Mouse (Mus musculus) heart, embryonic 14.5 days (tissue): ENCODE data around the gene Mcur1. TPM values are rescaled to one million over a fixed set of nuclear protein-coding genes. Genes with fewer than 3 reads are reported as not detected.

Source experiments
- ATAC-seq: fragments of 200-750 bp; cut with Nextera tagmentation; 2 replicates; pipeline ENCODE4 v1.8.0; 2017; ENCODE audit warnings: low read depth, moderate TSS enrichment; ENCODE audit not compliant: insufficient number of reproducible peaks, insufficient read depth, low FRiP score
- H3K27ac ChIP-seq, 2 experiments: fragments of 200-500 bp in 1 of 2; fragments of 300-500 bp in 1 of 2; sonication (generic) in 1 of 2; replicated peaks in 1 of 2; 2 replicates each; pipeline ENCODE4 v1.5.1; 2012 to 2014; ENCODE audit warnings: low read depth in 2 of 2, low read length in 2 of 2, control low read depth in 1 of 2, mild to moderate bottlenecking in 1 of 2, mixed read lengths in 1 of 2; ENCODE audit not compliant: control insufficient read depth in 1 of 2, insufficient read depth in 1 of 2
- H3K27me3 ChIP-seq: fragments of 300-500 bp; sonication (generic); 2 replicates; pipeline ENCODE4 v1.6.1; 2014; ENCODE audit warnings: mild to moderate bottlenecking, low read length, control low read depth; ENCODE audit not compliant: control insufficient read depth, insufficient read depth
- H3K36me3 ChIP-seq: fragments of 300-500 bp; sonication (generic); 2 replicates; pipeline ENCODE4 v1.6.1; 2014; ENCODE audit warnings: mild to moderate bottlenecking, control low read depth, low read length, mixed read lengths; ENCODE audit not compliant: control insufficient read depth, insufficient read depth
- H3K4me1 ChIP-seq, 2 experiments: fragments of 200-500 bp in 1 of 2; fragments of 300-500 bp in 1 of 2; sonication (generic) in 1 of 2; 2 replicates each; pipeline ENCODE4 v1.6.1; 2012 to 2014; ENCODE audit warnings: low read length in 2 of 2, control low read depth in 1 of 2, mixed read lengths in 1 of 2; ENCODE audit not compliant: control insufficient read depth in 2 of 2, insufficient read depth in 2 of 2
- H3K4me2 ChIP-seq: fragments of 300-500 bp; sonication (generic); 2 replicates; pipeline ENCODE4 v1.6.1; 2014; ENCODE audit warnings: mild to moderate bottlenecking, low read length
- H3K4me3 ChIP-seq, 2 experiments: fragments of 200-500 bp in 1 of 2; fragments of 300-500 bp in 1 of 2; sonication (generic) in 1 of 2; 2 replicates each; pipeline ENCODE4 v1.5.1; 2012 to 2014; ENCODE audit warnings: low read length in 2 of 2, mild to moderate bottlenecking in 2 of 2, control low read depth in 1 of 2, low read depth in 1 of 2, moderate library complexity in 1 of 2; ENCODE audit not compliant: control insufficient read depth in 1 of 2, insufficient read depth in 1 of 2
- H3K9ac ChIP-seq: fragments of 300-500 bp; sonication (generic); 2 replicates; pipeline ENCODE4 v1.6.1; 2014; ENCODE audit warnings: mild to moderate bottlenecking, low read length
- H3K9me3 ChIP-seq: fragments of 300-500 bp; sonication (generic); 2 replicates; pipeline ENCODE4 v1.6.1; 2016; ENCODE audit warnings: low read length, control low read depth; ENCODE audit not compliant: control insufficient read depth
- WGBS: fragments of 180-500 bp; shearing (Covaris S2); extraction: QIAGEN DNeasy Blood & Tissue Kit; methylation state at CpG from one replicate; pipeline ENCODE4 v1.1.7; 2014; 5-methylcytosine and 5-hydroxymethylcytosine counted together
- polyA plus RNA-seq: library from polyadenylated mRNA; unstranded; fragments of >200 nt; fragmentation: Nextera tagmentation; extraction: Ambion mirVana; gene quantifications from 2 replicates; pipeline ENCODE4 v1.2.1, GENCODE M21; 2014

Gene Mcur1
- polyA plus RNA-seq, 1 experiment from 2014 or later = 21.4 TPM

DNA sequence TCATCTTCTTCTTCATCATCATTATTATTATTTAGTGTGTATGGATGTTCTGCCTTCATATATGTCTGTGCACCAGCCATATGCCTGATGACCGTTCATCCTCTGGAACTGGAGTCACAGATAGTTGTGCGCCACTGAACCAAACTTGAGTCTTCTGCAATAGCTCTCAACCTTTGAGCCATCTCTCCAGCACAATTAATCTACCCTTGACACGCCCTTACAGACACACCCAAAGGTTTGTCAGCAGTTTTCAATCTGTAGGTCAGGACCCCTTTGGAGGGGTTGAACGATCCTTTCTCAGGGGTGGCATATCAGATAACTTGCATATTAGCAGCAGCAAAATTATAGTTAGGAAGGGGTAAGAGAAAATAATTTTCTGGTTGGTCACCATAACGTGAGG, 4.7 kb upstream of the Mcur1 start:
- Histone ChIP-seq H3K9ac (no peak overlapping the region), H3K4me1 (peaks cover 6 to 8% of the 10 kb centered on the region in 2 experiments), H3K4me3 (no peak overlapping the region), H3K4me2 (no peak overlapping the region), H3K27ac (no peak overlapping the region), H3K36me3 (no peaks in the 10 kb centered on the region), H3K27me3 (0 out of 2 replicates have a peak, but pooled peaks cover 3% of the 10 kb centered on the region), H3K9me3 (no peaks in the 10 kb centered on the region)
- 88% methylated on average over 5 of the region's 5 CpGs for WGBS
- ATAC-seq = no peak

DNA sequence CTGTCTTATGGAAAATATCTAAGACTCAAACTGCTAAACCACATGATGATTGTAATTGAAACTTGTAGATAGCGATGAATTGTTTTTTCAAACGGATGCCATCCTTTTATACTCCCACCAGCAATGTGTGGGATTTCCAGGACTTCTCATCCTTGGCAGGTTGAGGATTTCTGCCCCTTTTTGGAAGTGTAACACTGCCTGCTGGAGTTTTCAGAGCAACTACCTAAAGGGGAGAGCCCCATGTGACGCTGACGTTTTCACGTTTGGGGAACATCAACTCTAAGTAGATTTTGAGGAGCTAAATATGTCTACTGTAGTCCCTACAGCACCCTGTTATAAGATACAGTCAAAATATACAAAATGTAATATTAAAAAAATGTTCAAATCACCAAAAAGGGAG, 2.7 kb upstream of the Mcur1 start:
- Histone ChIP-seq H3K4me3 (no peak overlapping the region), H3K9ac (no peak overlapping the region)
- 76% methylated on average over 5 of the region's 5 CpGs for WGBS

DNA sequence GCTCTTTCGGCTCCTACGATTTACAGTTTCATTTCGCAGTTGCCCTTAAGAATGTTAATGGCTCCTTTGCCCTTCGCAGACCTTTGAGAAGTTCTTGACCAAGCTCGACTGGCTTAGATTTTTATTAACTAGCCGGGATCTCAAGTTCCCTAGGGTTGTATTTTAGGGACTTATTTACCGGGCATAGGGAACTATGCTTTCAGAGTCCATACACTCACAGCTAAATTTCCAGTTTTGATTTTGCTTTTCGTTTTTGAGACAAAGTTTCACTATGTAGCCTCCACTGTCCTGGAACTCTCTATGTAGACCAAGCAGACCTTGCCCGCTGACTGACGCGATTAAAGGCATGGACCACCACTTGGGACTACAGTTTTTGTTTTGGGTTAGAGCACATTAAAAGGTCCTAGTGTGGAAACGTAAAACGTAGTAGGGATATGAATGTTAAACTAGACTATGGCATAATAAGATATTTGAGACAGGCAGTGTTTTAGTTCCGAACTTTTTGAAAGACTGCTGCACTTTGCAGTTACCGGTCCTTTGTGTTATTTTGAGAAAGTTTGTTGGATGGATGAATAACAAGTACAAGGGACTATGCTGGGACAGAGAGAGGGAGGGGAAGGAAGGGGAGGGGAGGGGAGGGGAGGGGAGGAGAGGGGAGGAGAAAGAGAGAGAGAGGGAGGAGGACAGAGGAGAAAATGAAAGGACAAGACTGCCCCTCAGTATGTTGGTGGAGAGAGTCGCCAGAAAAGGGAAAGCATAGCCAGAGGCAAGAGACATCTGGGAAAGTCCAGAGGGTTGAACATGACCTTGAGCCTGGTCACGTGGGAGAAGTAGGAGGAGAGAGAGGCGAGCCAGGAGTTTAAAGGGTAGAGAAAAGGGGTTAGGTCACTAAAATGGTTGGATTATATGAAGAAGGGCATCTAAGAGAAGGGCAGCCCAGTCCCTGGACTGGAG, 744 bp upstream of the Mcur1 start:
- peak overlapping the region; percentile 86 to 89 for H3K27ac ChIP-seq
- peak overlapping the region; percentile 84 to 88 for H3K4me3 ChIP-seq
- no peak for ATAC-seq
- no peaks in the 10 kb centered on the region for H3K27me3 ChIP-seq
- peak overlapping the region; percentile 88 for H3K9ac ChIP-seq
- WGBS = 11% methylated on average over 18 of the region's 18 CpGs
- peak overlapping the region; percentile 86 for H3K4me2 ChIP-seq
- no peaks in the 10 kb centered on the region for H3K36me3 ChIP-seq
- peaks cover 11 to 24% of the 10 kb centered on the region in 2 experiments for H3K4me1 ChIP-seq
- no peaks in the 10 kb centered on the region for H3K9me3 ChIP-seq

More for the DNA sequence above, 2.7 kb upstream of the Mcur1 start:
- ATAC-seq = no peak
- H3K4me1 ChIP-seq = peaks cover 11 to 24% of the 10 kb centered on the region in 2 experiments
- no peaks in the 10 kb centered on the region for H3K36me3 ChIP-seq
- H3K27me3 ChIP-seq = no peaks in the 10 kb centered on the region
- no peak overlapping the region for H3K27ac ChIP-seq
- H3K4me2 ChIP-seq = no peak overlapping the region
- H3K9me3 ChIP-seq = no peaks in the 10 kb centered on the region

DNA sequence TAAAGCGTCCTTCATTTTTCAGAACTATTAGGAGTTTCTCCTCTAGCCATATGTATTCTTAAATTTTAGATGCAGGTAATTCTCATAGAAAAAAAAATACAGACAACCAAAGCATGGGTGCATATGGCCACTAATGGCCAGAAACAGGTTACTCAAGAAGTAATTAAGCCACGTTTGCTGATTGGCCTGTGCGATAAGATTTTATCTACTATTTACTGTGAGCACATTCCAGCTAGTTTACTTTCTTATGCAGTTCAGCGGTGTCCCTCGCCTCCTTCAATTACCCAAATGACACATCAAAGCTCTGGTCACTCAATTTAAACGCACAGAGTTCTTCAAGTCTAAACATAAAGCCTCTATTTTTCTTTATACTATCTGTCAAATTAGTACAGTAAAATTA, 1.0 kb downstream of the Mcur1 start:
- no peak for ATAC-seq
- 31% methylated on average over 6 of the region's 6 CpGs for WGBS
- H3K36me3 ChIP-seq = peaks cover 14% of the 10 kb centered on the region
- peak overlapping the region; percentile 88 for H3K9ac ChIP-seq
- no peak overlapping the region for H3K27ac ChIP-seq
- H3K4me3 ChIP-seq = peak overlapping the region; percentile 84 to 88; a peak in 3 of 4 replicates
- peaks cover 11 to 24% of the 10 kb centered on the region in 2 experiments for H3K4me1 ChIP-seq
- peak overlapping the region; percentile 86 for H3K4me2 ChIP-seq
- no peaks in the 10 kb centered on the region for H3K27me3 ChIP-seq
- no peaks in the 10 kb centered on the region for H3K9me3 ChIP-seq

GRCm38 (mm10) chr13:43558357-43558756, 1.6 kb downstream of the Mcur1 start:
- H3K4me1 ChIP-seq = peaks cover 11 to 24% of the 10 kb centered on the region in 2 experiments
- H3K9ac ChIP-seq = peak overlapping the region; percentile 88
- WGBS = 73% methylated on average over 6 of the region's 6 CpGs
- H3K4me2 ChIP-seq = peak overlapping the region; percentile 86
- no peaks in the 10 kb centered on the region for H3K9me3 ChIP-seq
- H3K4me3 ChIP-seq = peak overlapping the region in 1 of 2 experiments; percentile 84; a peak in 1 of 4 replicates
- no peak for ATAC-seq
- no peak overlapping the region for H3K27ac ChIP-seq
- H3K27me3 ChIP-seq = no peaks in the 10 kb centered on the region
- H3K36me3 ChIP-seq = peaks cover 19% of the 10 kb centered on the region

DNA sequence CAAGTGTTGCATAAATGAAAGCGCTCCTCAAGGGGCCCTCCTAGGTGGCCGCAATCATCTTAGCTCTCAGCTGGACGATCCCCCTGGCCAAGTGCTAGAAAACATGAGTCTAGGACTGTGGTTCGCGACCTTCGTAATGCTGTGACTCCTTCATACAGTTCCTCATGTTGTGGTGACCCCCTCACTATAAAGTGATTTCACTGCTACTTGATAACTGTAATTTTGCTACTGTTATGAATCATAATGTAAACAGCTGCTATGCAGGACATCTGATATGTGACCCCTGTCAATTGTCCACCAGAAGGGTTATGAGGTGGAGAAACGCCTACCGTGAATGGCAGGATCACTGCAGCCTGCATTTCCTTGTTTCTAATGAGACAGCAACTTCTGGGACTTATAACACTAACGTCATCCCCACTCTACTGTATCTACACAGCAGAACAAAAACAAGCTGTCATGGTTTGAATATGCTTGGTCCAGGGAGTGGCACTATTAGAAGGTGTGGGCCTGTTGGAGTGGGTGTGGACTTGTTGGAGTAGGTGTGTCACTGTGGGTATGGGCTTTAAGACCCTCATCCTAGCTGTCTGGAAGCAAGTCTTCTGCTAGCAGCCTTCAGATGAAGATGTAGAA, 3.0 kb downstream of the Mcur1 start:
- H3K27ac ChIP-seq = no peak overlapping the region
- 90% methylated on average over 9 of the region's 9 CpGs for WGBS
- no peaks in the 10 kb centered on the region for H3K9me3 ChIP-seq

GRCm38 (mm10) chr13:43555321-43555720, 4.7 kb downstream of the Mcur1 start:
- no peak for ATAC-seq
- H3K36me3 ChIP-seq = peaks cover 45% of the 10 kb centered on the region
- H3K9me3 ChIP-seq = no peaks in the 10 kb centered on the region; the same call in 1 of the 2 replicates
- H3K27me3 ChIP-seq = no peaks in the 10 kb centered on the region
- peaks cover 5 to 16% of the 10 kb centered on the region in 2 experiments for H3K4me1 ChIP-seq
- H3K4me3 ChIP-seq = no peak overlapping the region
- H3K9ac ChIP-seq = no peak overlapping the region
- H3K27ac ChIP-seq = no peak overlapping the region
- H3K4me2 ChIP-seq = no peak overlapping the region
- 90% methylated on average over 9 of the region's 9 CpGs for WGBS

More for the DNA sequence above, 3.0 kb downstream of the Mcur1 start:
- peaks cover 30% of the 10 kb centered on the region for H3K36me3 ChIP-seq
- no peak overlapping the region for H3K4me3 ChIP-seq
- ATAC-seq = no peak
- H3K9ac ChIP-seq = no peak overlapping the region
- peaks cover 11 to 24% of the 10 kb centered on the region in 2 experiments for H3K4me1 ChIP-seq
- no peak overlapping the region for H3K4me2 ChIP-seq
- no peaks in the 10 kb centered on the region for H3K27me3 ChIP-seq
